Mouse (Mus musculus) ES-Bruce4 (cell line): ENCODE results near the gene Lpcat1. TPM values are rescaled to one million over a fixed set of nuclear protein-coding genes. Genes with fewer than 3 reads are reported as not detected.
A peak's percentile ranks its signal among the peaks of the same experiment; 100 is the strongest.

ENCODE experiments used
- H3K27ac ChIP-seq: 2 replicates; pipeline ENCODE4 v1.5.1; 2012; ENCODE audit warnings: low read length, inconsistent platforms; ENCODE audit not compliant: insufficient read depth
- H3K27me3 ChIP-seq: 2 replicates; pipeline ENCODE4 v1.6.1; 2012; ENCODE audit warnings: mild to moderate bottlenecking, low read length, inconsistent platforms; ENCODE audit not compliant: control insufficient read depth, poor library complexity, insufficient read depth, severe bottlenecking
- H3K36me3 ChIP-seq: 2 replicates; pipeline ENCODE4 v1.6.1; 2012; ENCODE audit warnings: inconsistent platforms, mild to moderate bottlenecking, low read length, moderate library complexity; ENCODE audit not compliant: control insufficient read depth, poor library complexity, insufficient read depth, severe bottlenecking
- H3K4me1 ChIP-seq: one replicate; pipeline ENCODE4 v1.8.1; 2011; ENCODE audit warnings: low read length; ENCODE audit not compliant: control insufficient read depth, insufficient read depth
- H3K4me3 ChIP-seq: 2 replicates; pipeline ENCODE4 v1.5.1; 2011; ENCODE audit warnings: low read depth, mild to moderate bottlenecking, low read length
- H3K9ac ChIP-seq: 2 replicates; pipeline ENCODE4 v1.6.1; 2012; ENCODE audit warnings: low read depth, mild to moderate bottlenecking, inconsistent platforms; ENCODE audit not compliant: poor library complexity, severe bottlenecking
- H3K9me3 ChIP-seq: replicated peaks from 2 replicates; pipeline ENCODE4 v1.6.1; 2012; ENCODE audit warnings: mild to moderate bottlenecking, low read length, inconsistent platforms; ENCODE audit not compliant: control insufficient read depth, poor library complexity, insufficient read depth, severe bottlenecking
- CTCF ChIP-seq: IDR thresholded peaks from one replicate; pipeline ENCODE4 v1.8.1; 2011; ENCODE audit warnings: low read depth, low read length
- EP300 ChIP-seq: IDR thresholded peaks from 2 replicates; pipeline ENCODE4 v1.6.1; 2011; ENCODE audit warnings: low read depth, low read length; ENCODE audit not compliant: insufficient read depth
- POLR2A ChIP-seq: IDR thresholded peaks from one replicate; pipeline ENCODE4 v1.8.1; 2011; ENCODE audit warnings: low read length; ENCODE audit not compliant: insufficient read depth
- polyA plus RNA-seq: library from polyadenylated mRNA; stranded (reverse); fragments of >200 nt; gene quantifications from 2 replicates; pipeline ENCODE4 v1.2.4, GENCODE M21; 2011; ENCODE audit warnings: low read depth; ENCODE audit not compliant: missing spikeins, insufficient read depth, insufficient read length

Lpcat1 gene
- polyA plus RNA-seq, 1 experiment: 44.8 TPM

DNA sequence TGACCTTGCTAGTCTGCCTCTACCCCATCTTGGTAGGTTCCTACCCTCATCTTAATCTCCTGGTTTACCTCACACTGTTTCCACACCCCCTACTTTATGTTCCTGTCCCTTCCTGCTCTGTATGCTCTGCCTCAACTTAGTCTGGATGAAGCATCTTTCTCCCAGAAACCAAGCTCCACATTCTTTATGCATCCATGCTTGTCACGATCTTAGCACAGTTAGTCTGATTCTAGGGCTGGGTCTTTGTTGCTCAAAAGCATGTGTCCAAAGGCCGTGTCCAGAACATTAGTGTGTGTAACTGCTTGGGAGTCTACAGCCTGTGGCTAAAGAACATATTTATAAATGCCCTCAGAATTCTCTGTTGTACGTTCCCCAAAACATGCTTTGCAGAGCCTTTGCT is 1.8 kb downstream of the Lpcat1 start:
- Histone ChIP-seq H3K9ac (0 out of 2 replicates have a peak overlapping the region, but pooled peaks have one; percentile 75), H3K27me3 (no peaks in the 10 kb centered on the region), H3K27ac (no peak overlapping the region), H3K4me1 (peaks cover 4% of the 10 kb centered on the region), H3K36me3 (no peaks in the 10 kb centered on the region; the same call in 1 of the 2 replicates), H3K9me3 (no peaks in the 10 kb centered on the region), H3K4me3 (no peak overlapping the region)
- TF ChIP-seq EP300 (no peak), POLR2A (no peak), CTCF (no peak)

DNA sequence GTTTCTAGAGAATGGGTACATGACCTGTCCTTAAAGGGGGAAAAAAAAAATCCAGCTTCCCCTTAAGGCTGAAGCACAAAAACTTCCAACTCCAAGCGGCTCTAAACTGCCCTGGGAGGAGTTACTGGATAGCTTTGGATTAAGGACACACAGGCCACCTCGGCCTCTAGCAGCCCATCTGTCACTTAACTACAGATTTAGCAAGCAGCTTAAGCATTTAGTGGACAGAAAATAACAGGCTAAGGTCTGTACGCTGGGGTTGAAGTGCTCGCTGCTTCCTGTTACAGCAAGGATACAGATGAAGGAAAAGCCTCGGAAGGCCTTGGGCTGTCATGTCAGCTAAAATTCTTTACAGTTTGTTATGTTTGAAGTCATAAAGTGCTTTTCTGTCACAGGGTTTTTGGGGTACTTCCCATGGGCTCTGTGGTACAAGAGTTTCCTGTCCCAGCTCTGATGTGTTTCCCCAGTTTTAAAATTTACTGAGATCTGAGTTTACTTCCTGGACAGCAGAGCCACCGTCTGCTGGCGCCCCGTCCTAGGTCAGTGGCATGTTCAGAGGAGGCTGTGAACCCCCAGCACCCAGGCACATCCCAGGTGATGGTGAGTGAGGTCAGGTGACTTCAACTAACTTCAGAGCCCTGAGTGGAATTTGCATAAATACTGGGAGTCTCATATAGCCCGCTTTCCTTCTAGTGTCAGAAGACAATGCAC is 2.4 kb downstream of the Lpcat1 start:
- Histone ChIP-seq H3K9me3 (no peaks in the 10 kb centered on the region), H3K36me3 (no peaks in the 10 kb centered on the region; the same call in 1 of the 2 replicates), H3K27ac (no peak overlapping the region), H3K4me3 (no peak overlapping the region), H3K9ac (no peak overlapping the region), H3K4me1 (peaks cover 4% of the 10 kb centered on the region), H3K27me3 (no peaks in the 10 kb centered on the region)
- TF ChIP-seq POLR2A (no peak), EP300 (no peak), CTCF (no peak)

- Histone ChIP-seq H3K27me3 (no peaks in the 10 kb centered on the region), H3K27ac (no peak overlapping the region), H3K9me3 (no peaks in the 10 kb centered on the region), H3K4me1 (peaks cover 6% of the 10 kb centered on the region), H3K9ac (no peak overlapping the region), H3K4me3 (no peak overlapping the region), H3K36me3 (no peaks in the 10 kb centered on the region; the same call in 1 of the 2 replicates)
- TF ChIP-seq CTCF (no peak), POLR2A (no peak), EP300 (no peak)
These were observed 5.5 kb downstream of the Lpcat1 start for GRCm38 (mm10) chr13:73472481-73472880.

DNA sequence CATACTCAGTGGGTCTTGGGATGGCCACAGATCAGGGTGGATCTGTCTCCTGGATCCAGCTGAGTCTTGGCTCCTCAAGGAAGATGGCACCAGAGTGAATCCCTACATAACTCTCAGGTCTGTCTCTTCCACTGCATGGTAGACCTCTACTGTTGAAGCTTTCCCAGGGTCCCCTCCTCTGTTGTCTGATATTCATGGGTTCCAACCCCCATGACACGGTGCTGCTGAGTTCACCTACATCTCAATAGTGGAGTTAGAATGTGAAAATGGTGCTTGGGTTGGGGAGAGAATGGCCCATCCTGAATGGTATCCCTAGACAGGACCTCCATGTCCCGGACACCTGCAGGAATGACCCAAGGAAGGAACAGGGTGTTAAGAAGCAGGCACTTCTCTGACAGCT is 6.7 kb downstream of the Lpcat1 start:
- H3K27me3 ChIP-seq: no peaks in the 10 kb centered on the region
- TF ChIP-seq CTCF (no peak), EP300 (no peak), POLR2A (no peak)
- H3K36me3 ChIP-seq: no peaks in the 10 kb centered on the region; the same call in 1 of the 2 replicates
- peaks cover 4% of the 10 kb centered on the region for H3K4me1 ChIP-seq
- no peak overlapping the region for H3K27ac ChIP-seq
- no peak overlapping the region for H3K4me3 ChIP-seq
- no peaks in the 10 kb centered on the region for H3K9me3 ChIP-seq
- no peak overlapping the region for H3K9ac ChIP-seq

DNA sequence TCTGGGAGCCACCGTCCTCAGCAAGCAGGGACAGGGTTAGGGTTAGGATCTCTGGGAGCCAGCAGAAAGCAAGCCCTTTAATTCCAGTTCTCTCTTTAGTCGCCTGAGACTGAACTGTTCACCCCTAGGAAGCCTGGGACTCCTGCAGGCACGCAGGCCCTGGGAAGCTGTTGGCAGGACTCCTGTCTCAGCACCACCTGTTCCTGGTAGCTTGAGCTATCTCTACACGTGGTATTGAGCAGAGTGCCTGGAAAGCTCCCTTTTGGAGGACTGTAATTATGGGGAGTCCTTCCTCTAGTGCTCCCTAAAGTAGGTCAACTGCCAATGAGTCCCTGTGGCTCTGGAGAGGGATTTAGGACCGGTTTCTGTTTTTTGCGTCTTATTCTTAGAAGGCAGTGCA is 7.2 kb downstream of the Lpcat1 start:
- H3K27ac ChIP-seq: no peak overlapping the region
- TF ChIP-seq CTCF: no peak
- no peak for TF ChIP-seq POLR2A
- TF ChIP-seq EP300: no peak
- peaks cover 4% of the 10 kb centered on the region for H3K4me1 ChIP-seq
- H3K9ac ChIP-seq: no peak overlapping the region
- no peak overlapping the region for H3K4me3 ChIP-seq
- no peaks in the 10 kb centered on the region for H3K9me3 ChIP-seq
- H3K27me3 ChIP-seq: no peaks in the 10 kb centered on the region
- H3K36me3 ChIP-seq: no peaks in the 10 kb centered on the region; the same call in 1 of the 2 replicates

DNA sequence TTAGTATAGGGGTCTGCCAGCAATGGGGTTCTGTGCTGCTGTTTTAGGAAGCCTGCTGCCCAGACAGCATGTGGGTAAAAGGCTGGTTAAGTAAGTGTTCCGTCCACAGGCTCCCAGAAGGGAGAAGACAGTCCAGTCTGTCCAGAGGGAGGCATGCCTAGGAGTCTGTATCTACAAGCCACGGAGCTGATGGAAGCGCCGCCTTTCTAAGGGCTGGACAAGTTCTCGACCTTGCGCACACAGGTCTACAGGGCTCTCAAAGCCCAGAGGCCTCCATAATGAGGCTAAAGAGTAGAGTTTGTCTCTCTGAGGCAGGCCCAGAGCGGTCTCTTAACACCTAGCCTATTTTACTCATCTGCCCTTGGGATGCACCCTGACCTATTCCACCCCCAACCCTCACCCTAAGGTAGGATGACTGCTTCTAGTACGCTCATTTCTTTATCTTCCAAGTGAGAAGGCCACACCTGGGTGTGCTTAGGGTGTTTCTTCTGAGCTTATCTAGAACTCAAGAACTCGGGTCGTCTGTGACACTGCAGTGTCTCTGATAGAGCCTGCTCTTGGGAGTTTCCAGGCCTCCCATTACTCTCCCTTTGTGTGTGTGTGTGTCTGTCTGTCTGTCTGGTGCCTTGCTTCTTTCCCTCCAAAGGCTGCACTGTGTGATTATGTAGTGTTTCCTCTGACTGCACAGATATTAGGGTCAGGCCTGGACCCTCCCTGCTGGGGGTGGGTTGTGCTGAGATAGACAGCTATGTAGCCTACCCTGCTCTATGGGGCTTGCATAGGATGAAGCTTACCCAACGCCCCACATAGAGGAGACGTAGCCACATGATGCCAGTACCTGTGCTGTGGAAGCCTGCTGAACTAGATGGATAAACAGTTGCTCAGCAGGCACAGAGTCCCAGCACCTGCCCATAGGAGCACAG is 8.3 kb downstream of the Lpcat1 start:
- Histone ChIP-seq H3K4me1 (peaks cover 2% of the 10 kb centered on the region), H3K36me3 (no peaks in the 10 kb centered on the region)

More for the DNA sequence above, 8.3 kb downstream of the Lpcat1 start:
- no peak for TF ChIP-seq POLR2A
- no peak for TF ChIP-seq CTCF
- no peak for TF ChIP-seq EP300
- Histone ChIP-seq H3K27ac (no peak overlapping the region), H3K27me3 (no peaks in the 10 kb centered on the region), H3K9ac (no peak overlapping the region), H3K9me3 (no peaks in the 10 kb centered on the region), H3K4me3 (no peak overlapping the region)
